Mouse (Mus musculus) forebrain, embryonic 13.5 days (tissue): ENCODE data around the gene Actl11. TPM values are rescaled to one million over a fixed set of nuclear protein-coding genes. Genes with fewer than 3 reads are reported as not detected.

Source experiments
- ATAC-seq: fragments of 200-750 bp; cut with Nextera tagmentation; 2 replicates; pipeline ENCODE4 v1.8.0; 2017
- H3K27ac ChIP-seq: fragments of 300-500 bp; sonication (generic); 2 replicates; pipeline ENCODE4 v1.5.1; 2015; ENCODE audit warnings: inconsistent platforms, mild to moderate bottlenecking, moderate library complexity
- H3K27me3 ChIP-seq: fragments of 300-500 bp; sonication (generic); 2 replicates; pipeline ENCODE4 v1.6.1; 2015; ENCODE audit warnings: mild to moderate bottlenecking, inconsistent platforms
- H3K36me3 ChIP-seq: fragments of 300-500 bp; sonication (generic); 2 replicates; pipeline ENCODE4 v1.6.1; 2015; ENCODE audit warnings: mild to moderate bottlenecking, inconsistent platforms; ENCODE audit not compliant: poor library complexity, severe bottlenecking
- H3K4me1 ChIP-seq: fragments of 300-500 bp; sonication (generic); 2 replicates; pipeline ENCODE4 v1.6.1; 2015; ENCODE audit warnings: inconsistent platforms
- H3K4me2 ChIP-seq: fragments of 300-500 bp; sonication (generic); 2 replicates; pipeline ENCODE4 v1.6.1; 2015; ENCODE audit warnings: inconsistent platforms, mild to moderate bottlenecking, moderate library complexity
- H3K4me3 ChIP-seq: fragments of 300-500 bp; sonication (generic); 2 replicates; pipeline ENCODE4 v1.5.1; 2015; ENCODE audit warnings: mild to moderate bottlenecking, inconsistent platforms
- H3K9ac ChIP-seq: fragments of 300-500 bp; sonication (generic); 2 replicates; pipeline ENCODE4 v1.6.1; 2015; ENCODE audit warnings: mild to moderate bottlenecking, inconsistent platforms
- H3K9me3 ChIP-seq: fragments of 300-500 bp; sonication (generic); replicated peaks from 2 replicates; pipeline ENCODE4 v1.6.1; 2016; ENCODE audit warnings: inconsistent platforms
- WGBS: fragments of 180-500 bp; shearing (Covaris S2); methylation state at CpG from one replicate; pipeline ENCODE4 v1.1.7; 2015; 5-methylcytosine and 5-hydroxymethylcytosine counted together
- polyA plus RNA-seq: library from polyadenylated mRNA; unstranded; fragments of >200 nt; fragmentation: Nextera tagmentation; extraction: Ambion mirVana; gene quantifications from 2 replicates; pipeline ENCODE4 v1.2.1, GENCODE M21; 2015

The Actl11 gene
- polyA plus RNA-seq, 1 experiment from 2014 or later: not detected

DNA sequence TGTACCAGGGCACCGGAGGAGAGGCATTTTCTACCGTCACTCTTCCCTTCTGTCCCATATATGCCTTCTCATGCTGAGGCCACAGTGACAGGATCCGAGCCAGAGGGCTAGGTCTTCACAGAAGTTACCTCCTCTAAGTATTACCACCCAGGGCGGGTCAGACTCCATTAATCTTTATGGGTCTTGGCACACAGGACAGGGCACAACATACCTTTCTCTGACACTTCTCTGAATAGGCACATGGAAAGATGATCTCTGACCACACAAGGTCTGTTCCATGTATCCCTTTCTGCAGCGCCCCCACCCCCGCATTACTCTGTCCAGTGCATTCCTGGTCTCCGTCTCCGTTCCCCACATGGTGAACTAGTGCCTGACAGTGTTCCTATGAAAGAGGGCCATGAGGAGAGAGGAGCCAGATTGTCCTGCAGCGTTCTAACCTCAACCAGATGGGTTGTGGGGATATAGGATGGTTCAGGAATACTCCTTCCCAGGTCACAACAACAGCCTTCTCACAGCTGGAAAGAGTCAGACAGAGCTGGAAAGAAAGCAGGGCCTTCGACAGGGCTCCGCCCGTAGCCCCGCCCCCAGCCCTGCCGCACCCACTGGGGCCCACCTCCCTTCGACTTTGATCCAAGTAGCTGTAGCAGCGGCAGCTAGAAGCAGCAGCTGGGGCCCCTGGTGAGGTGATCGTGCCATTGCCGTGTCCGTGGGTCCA, 21.9 kb upstream of the Actl11 start, which contains the start of gene Mst1r:
Mst1r (plus strand) TSS at position 622 of the 715 bp plus-strand sequence.
- peaks cover 8% of the 10 kb centered on the region; the same call in 1 of the 2 replicates for H3K36me3 ChIP-seq
- no peak within 1 kb of the TSS for H3K27ac ChIP-seq
- WGBS: 24% methylated on average over 19 of the region's 19 CpGs
- peaks cover 29% of the 10 kb centered on the region for H3K4me1 ChIP-seq
- peak within 1 kb of the TSS; percentile 52 for H3K4me2 ChIP-seq
- H3K27me3 ChIP-seq: peaks cover 20% of the 10 kb centered on the region
- peak within 1 kb of the TSS; percentile 24; the same call in 1 of the 2 replicates for H3K4me3 ChIP-seq
- 0 out of 2 replicates have a peak, but pooled peaks have one; percentile 34 for ATAC-seq
- H3K9me3 ChIP-seq: no peaks in the 10 kb centered on the region
- H3K9ac ChIP-seq: 0 out of 2 replicates have a peak within 1 kb of the TSS, but pooled peaks have one; percentile 37

DNA sequence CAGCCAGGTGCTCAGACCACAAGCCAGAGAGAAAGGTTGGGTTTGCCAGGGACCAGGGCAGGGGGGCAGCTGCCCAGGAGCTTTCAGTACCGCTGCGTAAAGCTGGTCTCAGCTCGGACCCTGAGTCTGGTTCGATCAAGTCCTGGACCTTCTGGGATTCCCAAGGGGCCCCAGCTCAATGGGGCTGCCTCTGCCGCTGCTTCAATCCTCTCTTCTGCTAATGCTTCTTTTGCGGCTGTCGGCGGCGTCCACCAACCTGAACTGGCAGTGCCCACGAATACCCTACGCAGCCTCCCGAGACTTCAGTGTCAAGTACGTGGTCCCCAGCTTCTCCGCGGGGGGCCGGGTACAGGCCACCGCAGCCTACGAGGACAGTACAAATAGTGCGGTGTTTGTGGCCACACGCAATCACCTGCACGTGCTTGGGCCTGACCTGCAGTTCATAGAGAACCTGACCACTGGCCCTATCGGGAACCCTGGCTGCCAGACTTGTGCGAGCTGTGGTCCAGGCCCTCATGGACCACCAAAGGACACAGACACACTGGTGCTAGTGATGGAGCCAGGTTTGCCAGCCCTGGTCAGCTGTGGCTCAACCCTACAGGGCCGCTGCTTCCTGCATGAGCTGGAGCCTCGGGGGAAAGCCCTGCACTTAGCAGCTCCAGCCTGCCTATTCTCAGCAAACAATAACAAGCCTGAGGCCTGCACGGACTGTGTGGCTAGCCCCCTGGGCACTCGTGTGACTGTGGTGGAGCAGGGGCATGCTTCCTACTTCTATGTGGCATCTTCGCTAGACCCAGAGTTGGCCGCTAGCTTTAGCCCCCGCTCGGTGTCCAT, 21.1 kb upstream of the Actl11 start:
- no peak overlapping the region for H3K27ac ChIP-seq
- H3K36me3 ChIP-seq: peaks cover 7% of the 10 kb centered on the region; the same call in 1 of the 2 replicates
- 0 out of 2 replicates have a peak, but pooled peaks have one; percentile 1 for ATAC-seq
- H3K9me3 ChIP-seq: no peaks in the 10 kb centered on the region
- H3K9ac ChIP-seq: 0 out of 2 replicates have a peak overlapping the region, but pooled peaks have one; percentile 37
- H3K4me2 ChIP-seq: peak overlapping the region; percentile 52
- WGBS: 56% methylated on average over 31 of the region's 31 CpGs
- peak overlapping the region; percentile 24; the same call in 1 of the 2 replicates for H3K4me3 ChIP-seq
- peaks cover 14% of the 10 kb centered on the region for H3K27me3 ChIP-seq
- peaks cover 26% of the 10 kb centered on the region for H3K4me1 ChIP-seq

- no peak for ATAC-seq
- Histone ChIP-seq H3K36me3 (peaks cover 2% of the 10 kb centered on the region; the same call in 1 of the 2 replicates), H3K27me3 (peaks cover 11% of the 10 kb centered on the region), H3K4me1 (peaks cover 26% of the 10 kb centered on the region), H3K4me3 (no peak overlapping the region), H3K9ac (no peak overlapping the region), H3K4me2 (no peak overlapping the region), H3K9me3 (no peaks in the 10 kb centered on the region), H3K27ac (no peak overlapping the region)
- 89% methylated on average over 14 of the region's 14 CpGs for WGBS
Observed at GRCm38 (mm10) chr9:107907801-107908120, 20.5 kb upstream of the Actl11 start.

- WGBS: 23% methylated on average over 18 of the region's 18 CpGs
- peaks cover 11% of the 10 kb centered on the region for H3K27me3 ChIP-seq
- peaks cover 26% of the 10 kb centered on the region for H3K4me1 ChIP-seq
- peak overlapping the region; percentile 17; the same call in 1 of the 2 replicates for H3K4me2 ChIP-seq
- no peak overlapping the region for H3K27ac ChIP-seq
- H3K9ac ChIP-seq: 0 out of 2 replicates have a peak overlapping the region, but pooled peaks have one; percentile 17
- H3K9me3 ChIP-seq: no peaks in the 10 kb centered on the region
- no peak overlapping the region for H3K4me3 ChIP-seq
- H3K36me3 ChIP-seq: no peaks in the 10 kb centered on the region
- no peak for ATAC-seq
Observed at GRCm38 (mm10) chr9:107908410-107909158, 19.7 kb upstream of the Actl11 start.

DNA sequence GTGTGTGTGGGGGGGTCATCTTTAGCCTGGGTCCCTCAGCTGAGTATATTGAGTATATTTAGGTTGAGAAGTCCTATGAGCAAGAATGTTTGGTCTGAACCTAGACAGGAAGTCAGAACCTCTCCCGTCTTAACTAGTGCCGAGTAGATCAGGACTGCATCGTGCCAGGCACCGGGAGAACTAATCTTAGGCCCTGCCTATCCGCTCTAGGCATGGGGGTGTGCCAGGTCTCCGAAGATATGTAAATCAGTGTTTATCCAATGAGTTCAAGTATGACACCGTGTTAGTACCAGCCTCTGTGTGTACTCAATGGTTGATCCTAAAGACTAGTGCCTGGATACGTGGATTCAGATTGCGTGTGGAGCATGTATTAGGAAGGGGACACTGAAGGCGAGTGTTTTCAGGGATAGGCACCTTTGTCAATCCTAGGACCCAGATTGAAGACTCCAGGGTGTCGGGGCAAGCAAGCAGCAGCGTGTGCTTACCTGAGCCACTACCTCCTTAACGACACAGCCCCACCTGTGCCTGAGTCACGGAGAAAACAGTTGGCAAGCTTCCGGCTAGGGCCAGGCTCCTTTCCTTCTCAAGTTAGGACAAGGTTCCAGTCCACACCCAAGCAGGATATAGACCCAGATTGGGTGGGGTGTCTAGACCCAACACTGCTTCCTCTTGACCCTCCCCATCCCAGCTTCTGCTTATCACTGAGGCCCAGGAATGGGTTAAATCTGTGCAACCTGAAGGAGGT, 18.1 kb upstream of the Actl11 start:
- H3K4me1 ChIP-seq: peaks cover 26% of the 10 kb centered on the region
- H3K4me3 ChIP-seq: no peak overlapping the region
- ATAC-seq: no peak
- no peaks in the 10 kb centered on the region for H3K36me3 ChIP-seq
- 91% methylated on average over 15 of the region's 15 CpGs for WGBS
- H3K9ac ChIP-seq: no peak overlapping the region
- no peaks in the 10 kb centered on the region for H3K9me3 ChIP-seq
- H3K4me2 ChIP-seq: no peak overlapping the region
- peaks cover 11% of the 10 kb centered on the region for H3K27me3 ChIP-seq
- no peak overlapping the region for H3K27ac ChIP-seq

DNA sequence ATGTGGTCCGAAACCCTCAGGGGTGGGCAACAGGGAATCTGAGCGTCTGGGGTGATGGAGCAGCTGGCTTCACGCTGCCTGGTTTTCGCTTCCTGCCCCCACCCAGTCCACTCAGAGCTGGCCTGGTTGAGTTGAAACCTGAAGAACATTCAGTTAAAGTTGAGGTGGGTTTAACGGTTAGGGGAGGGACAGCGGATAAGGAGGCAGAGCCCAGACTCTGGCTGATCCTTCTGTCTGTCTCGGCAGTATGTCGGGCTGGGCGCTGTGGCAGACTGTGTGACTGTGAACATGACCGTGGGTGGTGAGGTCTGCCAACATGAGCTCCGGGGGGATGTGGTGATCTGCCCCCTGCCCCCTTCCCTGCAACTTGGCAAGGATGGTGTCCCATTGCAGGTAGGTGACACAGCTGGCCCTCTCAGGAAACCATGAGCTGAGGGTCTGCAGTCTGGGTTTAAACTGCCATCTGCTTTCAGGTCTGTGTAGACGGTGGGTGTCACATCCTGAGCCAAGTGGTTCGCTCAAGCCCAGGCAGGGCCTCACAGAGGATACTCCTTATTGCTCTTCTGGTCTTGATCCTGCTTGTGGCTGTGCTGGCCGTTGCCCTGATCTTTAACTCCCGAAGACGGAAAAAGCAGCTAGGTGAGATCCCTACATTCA, 13.4 kb upstream of the Actl11 start:
- peaks cover 6% of the 10 kb centered on the region for H3K4me1 ChIP-seq
- no peaks in the 10 kb centered on the region for H3K36me3 ChIP-seq
- no peaks in the 10 kb centered on the region for H3K9me3 ChIP-seq
- WGBS: 89% methylated on average over 16 of the region's 16 CpGs
- H3K27ac ChIP-seq: no peak overlapping the region
- no peak overlapping the region for H3K4me3 ChIP-seq
- no peak for ATAC-seq
- H3K4me2 ChIP-seq: no peak overlapping the region
- H3K9ac ChIP-seq: no peak overlapping the region
- H3K27me3 ChIP-seq: no peaks in the 10 kb centered on the region

GRCm38 (mm10) chr9:107917895-107918608, 10.2 kb upstream of the Actl11 start:
- no peaks in the 10 kb centered on the region for H3K36me3 ChIP-seq
- 0 out of 2 replicates have a peak overlapping the region, but pooled peaks have one; percentile 45 for H3K9ac ChIP-seq
- H3K27me3 ChIP-seq: no peaks in the 10 kb centered on the region
- no peaks in the 10 kb centered on the region for H3K9me3 ChIP-seq
- no peak for ATAC-seq
- no peak overlapping the region for H3K4me3 ChIP-seq
- WGBS: 43% methylated on average over 13 of the region's 13 CpGs
- peaks cover 6% of the 10 kb centered on the region for H3K4me1 ChIP-seq
- no peak overlapping the region for H3K4me2 ChIP-seq
- H3K27ac ChIP-seq: no peak overlapping the region

GRCm38 (mm10) chr9:107918884-107919283, 9.4 kb upstream of the Actl11 start:
- no peaks in the 10 kb centered on the region for H3K9me3 ChIP-seq
- H3K4me2 ChIP-seq: no peak overlapping the region
- no peak overlapping the region for H3K27ac ChIP-seq
- H3K4me3 ChIP-seq: no peak overlapping the region
- peaks cover 8% of the 10 kb centered on the region for H3K4me1 ChIP-seq
- no peaks in the 10 kb centered on the region for H3K36me3 ChIP-seq
- no peak overlapping the region for H3K9ac ChIP-seq
- WGBS: 90% methylated on average over 6 of the region's 6 CpGs
- H3K27me3 ChIP-seq: no peaks in the 10 kb centered on the region
- no peak for ATAC-seq

DNA sequence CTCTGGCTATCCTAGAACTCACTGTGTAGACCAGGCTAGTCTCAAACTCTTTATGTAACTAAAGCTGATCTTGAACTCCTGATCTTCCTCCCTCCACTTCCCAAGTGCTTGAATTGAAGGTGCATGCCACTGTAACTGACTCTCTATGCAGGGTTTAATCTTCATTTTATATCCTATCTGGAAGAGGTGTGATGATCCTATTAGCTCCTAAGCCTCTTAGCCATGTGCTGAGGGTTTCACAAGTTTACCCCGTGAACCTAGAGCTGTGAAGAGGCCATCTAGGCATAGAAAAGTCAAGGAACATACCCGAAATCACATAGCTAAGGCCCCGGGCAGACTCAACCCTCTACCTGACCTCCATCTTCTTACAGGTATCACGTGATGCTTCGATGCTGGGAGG, 8.8 kb upstream of the Actl11 start:
- Histone ChIP-seq H3K4me3 (no peak overlapping the region), H3K27ac (no peak overlapping the region)
- no peak for ATAC-seq

DNA sequence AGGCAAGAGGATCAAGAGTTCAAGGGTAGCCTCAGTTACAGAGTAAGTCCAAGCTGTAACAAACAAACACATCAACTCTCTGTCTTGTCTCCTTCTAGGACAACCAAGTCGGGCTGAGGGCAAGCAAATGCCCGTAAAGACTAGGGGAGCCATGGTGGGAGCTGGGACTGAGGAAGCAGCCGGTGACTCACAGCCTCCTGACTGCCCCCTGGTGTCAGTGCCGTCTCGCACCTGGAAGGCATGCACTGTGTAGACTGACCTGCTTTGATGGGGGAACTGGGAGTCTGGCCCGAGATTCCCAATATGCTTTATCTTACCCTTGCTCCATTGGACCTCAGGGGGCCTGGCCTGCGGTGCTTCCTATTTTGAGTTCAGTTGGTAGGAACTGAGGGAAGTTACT, 5.2 kb upstream of the Actl11 start:
- Histone ChIP-seq H3K27me3 (no peaks in the 10 kb centered on the region), H3K4me2 (no peak overlapping the region), H3K9ac (no peak overlapping the region), H3K9me3 (no peaks in the 10 kb centered on the region), H3K36me3 (no peaks in the 10 kb centered on the region), H3K27ac (no peak overlapping the region), H3K4me3 (no peak overlapping the region), H3K4me1 (peaks cover 20% of the 10 kb centered on the region)
- 23% methylated on average over 7 of the region's 7 CpGs for WGBS
- ATAC-seq: no peak

More for the DNA sequence above, 8.8 kb upstream of the Actl11 start:
- Histone ChIP-seq H3K9ac (no peak overlapping the region), H3K4me1 (peaks cover 12% of the 10 kb centered on the region), H3K27me3 (no peaks in the 10 kb centered on the region), H3K36me3 (no peaks in the 10 kb centered on the region), H3K4me2 (no peak overlapping the region), H3K9me3 (no peaks in the 10 kb centered on the region)
- 86% methylated on average over 5 of the region's 5 CpGs for WGBS
